Mouse (Mus musculus) spleen, adult 12 weeks (tissue): ENCODE results near the gene Bcl2l11.
"Not testable (repeated sequence)": the region's sequence is repeated elsewhere in the genome, so short reads cannot be mapped to it uniquely, and the experiment has no call there.

Experiments used
- DNase-seq: peaks from one replicate; pipeline ENCODE4 v3.0.0; 2022; ENCODE audit warnings: low spot score

Gene Bcl2l11

GRCm38 (mm10) chr2:128174604-128175342, 48.9 kb downstream of the Bcl2l11 start:
- DNase-seq = no peak

- DNase-seq = no peak
These were observed 49.8 kb downstream of the Bcl2l11 start for GRCm38 (mm10) chr2:128175625-128176024.

GRCm38 (mm10) chr2:128176391-128177044, 50.7 kb downstream of the Bcl2l11 start:
- DNase-seq = no peak

DNA sequence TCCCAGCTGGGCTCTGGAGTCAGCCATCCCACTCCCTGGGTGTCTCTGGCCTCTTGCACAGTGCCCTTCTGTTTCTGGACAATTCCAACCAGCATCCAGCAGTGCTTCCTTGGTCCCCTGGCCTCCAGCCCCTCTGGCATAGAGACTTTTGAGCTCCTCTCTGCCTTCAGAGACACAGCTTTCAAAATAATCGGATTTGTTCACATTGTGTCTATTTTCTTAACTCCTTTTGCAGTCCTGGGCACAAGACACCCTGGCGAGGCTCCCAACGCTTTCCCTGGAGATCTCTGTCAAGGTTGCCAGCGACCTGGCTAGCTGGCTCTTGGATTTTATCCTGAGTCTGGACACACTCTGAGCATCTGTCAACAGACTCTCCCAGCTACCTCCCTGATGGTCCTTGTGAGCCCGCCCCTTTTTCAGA, 51.4 kb downstream of the Bcl2l11 start:
- DNase-seq = no peak

GRCm38 (mm10) chr2:128179126-128179807, 53.4 kb downstream of the Bcl2l11 start:
- DNase-seq = no peak

DNA sequence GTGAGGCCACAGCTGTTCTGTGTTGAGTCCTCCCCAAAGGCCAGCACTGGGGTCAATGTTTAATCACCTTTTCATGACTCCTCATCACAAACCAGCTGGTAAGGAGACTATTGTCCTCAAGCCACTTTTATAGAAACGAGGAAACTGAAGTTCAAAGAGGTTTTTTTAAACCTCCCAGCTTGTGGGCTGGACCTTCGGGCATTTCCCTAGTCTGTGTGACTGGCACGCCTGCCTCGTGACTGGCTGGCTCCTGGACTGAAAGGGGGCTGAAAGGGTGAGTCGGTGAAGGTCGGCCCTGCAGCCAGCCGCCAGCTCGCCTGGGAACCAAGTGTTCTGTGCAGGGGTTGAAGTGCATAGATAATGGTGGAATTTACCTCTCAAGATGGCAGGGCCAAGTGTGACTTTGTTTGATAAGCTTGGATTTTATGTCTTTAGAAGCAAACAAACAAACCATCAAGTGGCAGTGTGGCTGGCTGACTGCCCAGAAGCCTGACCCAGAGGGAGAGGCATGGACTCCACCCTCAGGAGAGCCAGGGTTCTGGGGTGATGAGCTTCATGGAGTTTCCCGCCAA, 54.1 kb downstream of the Bcl2l11 start:
- peak; percentile 44 for DNase-seq

- not testable (repeated sequence) for DNase-seq
These were observed 56.3 kb downstream of the Bcl2l11 start for GRCm38 (mm10) chr2:128182181-128182580.

DNA sequence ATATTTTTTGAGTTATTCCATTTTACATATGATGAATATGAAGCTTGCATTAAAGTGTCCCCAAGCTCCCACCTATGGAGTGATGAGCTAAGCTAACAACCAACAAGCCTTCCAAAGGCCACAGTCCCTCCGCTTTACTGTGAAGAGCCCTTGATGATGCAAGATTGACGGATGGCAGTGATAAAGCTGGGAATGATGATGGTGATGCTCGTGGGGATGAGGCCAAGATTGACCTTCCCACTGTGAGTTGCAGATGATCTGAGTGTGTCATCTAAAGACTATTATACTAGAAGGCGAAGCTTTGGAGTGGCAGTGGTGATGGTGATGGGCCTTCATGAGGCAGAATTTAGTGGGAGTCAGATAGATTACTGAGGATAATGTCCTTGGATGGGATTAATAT, 56.9 kb downstream of the Bcl2l11 start:
- DNase-seq = no peak

DNA sequence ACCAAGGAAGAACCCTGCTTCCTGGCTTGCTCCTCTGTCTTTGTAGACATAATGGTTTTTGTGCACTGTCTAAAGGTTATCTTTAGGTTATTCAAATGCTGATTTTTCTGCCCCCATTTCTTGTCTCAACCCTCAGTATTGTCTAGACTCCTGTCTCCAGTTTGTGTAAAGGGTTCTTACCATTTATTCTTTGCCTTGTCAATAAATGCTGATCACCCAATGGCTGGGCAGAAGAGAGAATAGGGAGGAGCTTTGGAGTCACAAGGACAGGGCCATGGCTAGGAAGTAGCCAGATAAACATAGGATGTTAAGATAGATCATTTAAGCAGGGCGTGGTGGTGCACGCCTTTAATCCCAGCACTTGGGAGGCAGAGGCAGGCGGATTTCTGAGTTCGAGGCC, 57.9 kb downstream of the Bcl2l11 start:
- DNase-seq = no peak

- DNase-seq = no peak
These were observed 60.1 kb downstream of the Bcl2l11 start for GRCm38 (mm10) chr2:128185942-128186341.

- DNase-seq = no peak
These were observed 61.4 kb downstream of the Bcl2l11 start for GRCm38 (mm10) chr2:128187277-128187676.

DNA sequence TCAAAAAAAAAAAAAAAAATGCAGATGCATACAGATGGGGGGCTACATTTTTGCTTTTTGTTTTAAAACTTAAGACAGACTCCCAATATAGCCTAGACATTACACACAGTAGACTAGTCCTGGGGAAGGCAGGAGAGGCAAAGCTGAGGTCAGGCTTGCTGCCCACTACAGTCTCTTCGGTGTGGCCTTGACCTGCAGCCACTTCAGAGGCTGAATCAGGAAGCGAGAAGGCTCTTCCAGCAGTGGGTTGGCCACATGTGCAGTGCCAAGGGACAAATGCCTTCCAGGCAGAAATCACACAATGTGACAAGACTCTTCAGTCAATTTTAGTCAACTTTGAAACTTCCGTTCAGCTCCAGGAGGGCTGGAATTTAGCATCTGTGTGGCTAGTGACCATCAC, 62.6 kb downstream of the Bcl2l11 start:
- DNase-seq = no peak

DNA sequence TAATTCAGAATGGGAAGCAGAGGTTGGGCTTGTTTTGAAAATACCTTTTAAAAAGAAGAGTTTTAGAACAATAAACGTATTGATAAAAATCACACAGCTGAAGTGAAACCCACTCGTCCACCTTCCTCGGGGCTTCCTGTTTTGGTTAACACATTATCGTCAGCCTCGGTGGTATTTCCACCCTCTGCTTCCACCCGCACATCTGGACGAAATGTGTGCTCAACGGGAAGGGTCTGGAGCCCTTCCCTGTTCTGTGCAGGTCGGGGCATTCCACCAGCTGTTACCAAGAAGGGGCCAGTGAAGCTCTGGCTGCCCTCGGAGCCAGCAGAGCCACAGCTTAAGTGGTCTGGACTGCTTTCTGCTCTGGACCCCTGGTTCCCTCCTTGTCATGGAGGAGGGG, 63.9 kb downstream of the Bcl2l11 start:
- DNase-seq = no peak

GRCm38 (mm10) chr2:128190196-128190595, 64.4 kb downstream of the Bcl2l11 start:
- no peak for DNase-seq

- DNase-seq = no peak
These were observed 67.6 kb downstream of the Bcl2l11 start for GRCm38 (mm10) chr2:128193411-128193810.

- no peak for DNase-seq
These were observed 71.5 kb downstream of the Bcl2l11 start for GRCm38 (mm10) chr2:128197379-128197778.

GRCm38 (mm10) chr2:128203147-128203546, 77.3 kb downstream of the Bcl2l11 start:
- DNase-seq = no peak

DNA sequence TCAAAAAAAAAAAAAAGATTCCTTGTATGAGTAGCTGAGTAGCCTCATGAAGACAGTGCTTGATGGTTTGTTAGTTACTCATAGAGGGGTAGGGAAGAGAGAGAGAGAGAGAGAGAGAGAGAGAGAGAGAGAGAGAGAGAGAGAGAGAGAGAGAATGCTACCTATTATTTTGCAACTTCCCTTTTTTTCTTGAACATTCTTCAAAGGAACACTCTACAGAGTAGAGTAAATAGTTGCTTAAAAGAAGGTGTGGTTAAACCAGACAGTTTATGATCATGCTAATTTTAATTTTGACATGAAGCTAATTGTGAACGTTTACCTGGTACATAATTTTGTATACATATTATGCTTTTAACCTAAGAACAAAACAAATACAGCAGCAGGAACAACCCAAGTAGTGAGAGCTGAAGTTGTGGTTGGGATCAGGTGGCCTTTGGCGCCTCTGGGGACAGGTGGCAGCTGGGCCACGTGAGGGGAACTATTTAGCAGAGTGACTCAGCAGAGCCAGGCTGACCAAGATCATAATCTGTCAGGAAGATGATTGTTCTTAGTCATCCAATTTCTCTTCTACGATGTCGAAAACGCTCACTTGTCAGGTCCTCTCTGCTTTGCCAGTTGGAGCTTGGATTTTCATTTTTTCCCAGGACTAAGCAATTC, 78.0 kb downstream of the Bcl2l11 start:
- peak; percentile 15 for DNase-seq

- no peak for DNase-seq
These were observed 82.7 kb downstream of the Bcl2l11 start for GRCm38 (mm10) chr2:128208541-128208940.

DNA sequence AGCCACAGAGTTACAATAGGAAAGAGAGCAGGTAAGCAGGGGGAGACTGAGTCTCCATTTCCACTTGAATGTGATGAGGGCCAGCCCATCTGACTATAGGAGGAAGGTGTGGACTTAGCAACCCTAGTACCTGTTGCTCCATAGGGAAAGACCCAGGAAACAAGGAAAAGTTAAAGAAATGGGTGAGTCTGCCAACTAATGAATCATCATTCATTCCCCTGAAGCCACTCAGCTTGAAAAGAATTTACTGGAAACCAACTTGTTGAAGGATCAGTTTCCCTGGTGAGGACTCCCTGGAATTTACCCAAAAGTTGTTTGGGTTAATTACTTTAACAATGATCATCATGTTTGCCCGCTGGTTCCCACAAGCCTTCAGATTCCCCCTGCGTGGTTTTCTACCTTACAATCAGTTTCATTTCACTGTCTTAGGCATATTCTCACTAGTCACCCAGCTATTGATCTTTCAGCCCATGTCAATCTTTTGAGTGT, 84.0 kb downstream of the Bcl2l11 start:
- DNase-seq = no peak

- no peak for DNase-seq
These were observed 84.5 kb downstream of the Bcl2l11 start for GRCm38 (mm10) chr2:128210376-128210775.
